Mouse (Mus musculus) small intestine, adult 2 months (tissue): ENCODE data around the gene Polr2l. TPM values are rescaled to one million over a fixed set of nuclear protein-coding genes. Genes with fewer than 3 reads are reported as not detected.

ENCODE experiments used
- H3K27ac ChIP-seq: fragments of 200-500 bp; 2 replicates; pipeline ENCODE4 v1.5.1; 2012; ENCODE audit warnings: low read depth, low read length, control low read depth, inconsistent platforms; ENCODE audit not compliant: insufficient read depth
- H3K27me3 ChIP-seq: fragments of 200-500 bp; 2 replicates; pipeline ENCODE4 v1.6.1; 2012; ENCODE audit warnings: mild to moderate bottlenecking, moderate library complexity, low read length, inconsistent platforms; ENCODE audit not compliant: control insufficient read depth, insufficient read depth
- H3K36me3 ChIP-seq: fragments of 200-500 bp; 2 replicates; pipeline ENCODE4 v1.6.1; 2012; ENCODE audit warnings: mild to moderate bottlenecking, low read length, control low read depth, inconsistent platforms; ENCODE audit not compliant: control insufficient read depth, insufficient read depth
- H3K4me1 ChIP-seq: fragments of 200-500 bp; 2 replicates; pipeline ENCODE4 v1.6.1; 2012; ENCODE audit warnings: low read length, inconsistent platforms, mixed read lengths; ENCODE audit not compliant: control insufficient read depth, insufficient read depth, insufficient read length
- H3K4me3 ChIP-seq: fragments of 200-500 bp; 2 replicates; pipeline ENCODE4 v1.5.1; 2012; ENCODE audit warnings: low read depth, mild to moderate bottlenecking, control low read depth, inconsistent platforms, low read length, moderate library complexity
- CTCF ChIP-seq: fragments of 200-500 bp; IDR thresholded peaks from 2 replicates; pipeline ENCODE4 v1.5.1; 2012; ENCODE audit warnings: low read depth, mild to moderate bottlenecking, control low read depth, inconsistent platforms, low read length, moderate library complexity, mixed read lengths; ENCODE audit not compliant: insufficient replicate concordance, insufficient read length; ENCODE audit errors: extremely low read depth
- POLR2A ChIP-seq: fragments of 200-500 bp; IDR thresholded peaks from 2 replicates; pipeline ENCODE4 v1.6.1; 2012; ENCODE audit warnings: low read depth, mild to moderate bottlenecking, control low read depth, inconsistent platforms, low read length, moderate library complexity
- WGBS: fragments of 180-500 bp; shearing (Covaris S2); methylation state at CpG from one replicate; pipeline ENCODE4 v1.1.7; 2018; 5-methylcytosine and 5-hydroxymethylcytosine counted together
- polyA plus RNA-seq: library from polyadenylated mRNA; depleted of rRNA; stranded (reverse); fragments of >200 nt; gene quantifications from 2 replicates; pipeline ENCODE4 v1.2.3, GENCODE M21; 2012

Polr2l gene
- polyA plus RNA-seq, 1 experiment, result 30.2 TPM

- no peak overlapping the region for H3K4me3 ChIP-seq
- H3K27ac ChIP-seq, result no peak overlapping the region
- H3K27me3 ChIP-seq, result no peaks in the 10 kb centered on the region
- no peaks in the 10 kb centered on the region for H3K4me1 ChIP-seq
- 80% methylated on average over 2 of the region's 2 CpGs for WGBS
- TF ChIP-seq POLR2A, result no peak
- no peak for TF ChIP-seq CTCF
- H3K36me3 ChIP-seq, result peaks cover 11% of the 10 kb centered on the region
These were observed 20.4 kb upstream of the Polr2l start for GRCm38 (mm10) chr7:141495379-141495778.

DNA sequence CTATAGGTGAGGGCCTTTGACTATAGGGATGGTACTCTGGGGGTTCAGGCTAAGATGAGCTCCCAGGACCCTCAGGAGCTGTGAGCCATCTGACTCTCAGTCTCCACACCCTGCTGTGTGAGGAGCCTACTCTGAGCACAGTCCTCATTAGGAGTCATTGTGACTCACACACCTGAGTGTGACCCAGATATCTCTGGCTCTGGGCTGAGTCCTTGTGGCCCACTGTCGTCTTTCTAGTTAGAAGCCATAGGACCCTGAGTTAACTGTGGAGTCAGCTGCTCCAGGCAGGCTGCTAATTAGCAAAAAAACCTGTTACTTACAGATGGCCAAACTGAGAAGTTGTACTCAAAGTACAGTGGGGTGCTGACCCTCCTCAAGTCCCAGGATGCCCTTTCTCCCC lies 18.8 kb upstream of the Polr2l start:
- Histone ChIP-seq H3K27ac (no peak overlapping the region), H3K36me3 (peaks cover 11% of the 10 kb centered on the region), H3K4me3 (no peak overlapping the region), H3K4me1 (no peaks in the 10 kb centered on the region), H3K27me3 (no peaks in the 10 kb centered on the region)
- no peak for TF ChIP-seq CTCF
- TF ChIP-seq POLR2A, result no peak
- WGBS, result 91% methylated on average over 1 of the region's 1 CpGs

DNA sequence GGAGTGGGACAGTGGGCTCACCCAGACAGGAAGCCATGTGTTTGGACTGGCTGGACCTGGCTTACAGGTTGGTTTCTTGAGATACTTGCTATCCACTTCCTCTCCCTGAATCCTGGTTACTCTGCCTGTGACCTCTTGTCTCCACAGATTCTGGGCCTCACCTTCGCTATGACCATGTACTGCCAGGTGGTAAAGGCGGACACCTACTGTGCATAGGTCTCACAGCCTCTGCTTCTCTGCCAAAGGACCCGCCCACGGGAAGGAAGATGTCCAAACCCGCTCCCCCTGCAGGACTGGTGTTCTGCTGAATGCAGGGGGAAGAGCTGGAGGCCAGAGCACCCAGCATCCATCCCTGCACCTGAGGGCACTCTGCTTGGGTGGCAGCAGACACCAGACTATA lies 17.8 kb upstream of the Polr2l start:
- no peaks in the 10 kb centered on the region for H3K4me1 ChIP-seq
- H3K36me3 ChIP-seq, result peaks cover 11% of the 10 kb centered on the region; the same call in 1 of the 2 replicates
- no peak overlapping the region for H3K4me3 ChIP-seq
- 90% methylated on average over 5 of the region's 5 CpGs for WGBS
- TF ChIP-seq POLR2A (no peak), CTCF (no peak)
- H3K27ac ChIP-seq, result no peak overlapping the region
- no peaks in the 10 kb centered on the region for H3K27me3 ChIP-seq

GRCm38 (mm10) chr7:141491151-141491550 lies 16.2 kb upstream of the Polr2l start:
- no peaks in the 10 kb centered on the region for H3K27me3 ChIP-seq
- TF ChIP-seq POLR2A (no peak), CTCF (peak; percentile 45; the same call in 1 of the 2 replicates)
- H3K36me3 ChIP-seq, result peaks cover 7% of the 10 kb centered on the region; the same call in 1 of the 2 replicates
- H3K27ac ChIP-seq, result no peak overlapping the region
- H3K4me3 ChIP-seq, result no peak overlapping the region
- WGBS, result 76% methylated on average over 2 of the region's 2 CpGs
- H3K4me1 ChIP-seq, result no peaks in the 10 kb centered on the region

DNA sequence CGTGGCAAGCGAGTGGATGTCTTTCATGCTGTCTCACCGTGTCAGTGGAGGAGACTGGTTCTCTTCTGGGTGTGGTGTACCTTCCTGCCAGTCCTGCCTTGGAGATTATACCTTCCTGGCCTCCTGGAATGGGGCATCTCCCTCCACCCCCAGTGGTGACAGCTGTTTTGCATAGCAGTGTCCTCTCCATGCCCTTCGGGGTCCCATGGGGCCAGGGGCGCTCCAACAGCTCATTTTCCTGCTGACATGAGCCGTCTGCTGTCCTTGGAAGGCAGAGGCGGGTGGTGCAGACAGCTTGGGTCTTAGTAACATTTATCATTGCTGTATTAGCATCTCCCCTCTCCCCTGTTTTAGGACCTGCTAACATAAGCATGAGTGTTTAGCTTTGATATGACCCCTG lies 12.2 kb upstream of the Polr2l start:
- Histone ChIP-seq H3K4me3 (no peak overlapping the region), H3K27me3 (peaks cover 8% of the 10 kb centered on the region), H3K27ac (no peak overlapping the region), H3K4me1 (peaks cover 7% of the 10 kb centered on the region; the same call in 1 of the 2 replicates), H3K36me3 (peaks cover 2% of the 10 kb centered on the region; the same call in 1 of the 2 replicates)
- TF ChIP-seq CTCF, result no peak
- no peak for TF ChIP-seq POLR2A
- WGBS, result 81% methylated on average over 7 of the region's 7 CpGs

DNA sequence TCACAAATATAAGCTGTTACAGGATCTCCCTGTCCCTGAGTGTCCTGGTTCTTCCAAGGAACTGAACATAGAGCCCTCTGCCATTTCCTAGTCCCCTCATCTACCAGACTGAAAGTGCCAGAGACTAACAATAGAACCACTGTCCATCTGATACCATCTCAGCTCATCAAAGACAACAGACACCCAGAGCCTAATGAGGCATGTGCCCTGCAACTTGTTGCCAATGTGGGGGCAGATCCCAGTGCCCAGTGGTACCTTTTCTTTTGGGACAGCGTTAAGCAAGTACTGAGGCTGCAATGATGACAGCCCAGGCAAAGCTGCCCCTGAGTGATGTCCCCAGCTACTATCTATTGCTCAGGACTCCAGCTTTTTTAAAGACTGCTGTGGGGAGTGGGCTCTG lies 11.3 kb upstream of the Polr2l start:
- Histone ChIP-seq H3K27me3 (peaks cover 17% of the 10 kb centered on the region), H3K4me3 (no peak overlapping the region), H3K4me1 (peaks cover 10% of the 10 kb centered on the region; the same call in 1 of the 2 replicates), H3K27ac (no peak overlapping the region), H3K36me3 (no peaks in the 10 kb centered on the region)
- WGBS, result 95% methylated on average over 1 of the region's 1 CpGs
- no peak for TF ChIP-seq CTCF
- no peak for TF ChIP-seq POLR2A

DNA sequence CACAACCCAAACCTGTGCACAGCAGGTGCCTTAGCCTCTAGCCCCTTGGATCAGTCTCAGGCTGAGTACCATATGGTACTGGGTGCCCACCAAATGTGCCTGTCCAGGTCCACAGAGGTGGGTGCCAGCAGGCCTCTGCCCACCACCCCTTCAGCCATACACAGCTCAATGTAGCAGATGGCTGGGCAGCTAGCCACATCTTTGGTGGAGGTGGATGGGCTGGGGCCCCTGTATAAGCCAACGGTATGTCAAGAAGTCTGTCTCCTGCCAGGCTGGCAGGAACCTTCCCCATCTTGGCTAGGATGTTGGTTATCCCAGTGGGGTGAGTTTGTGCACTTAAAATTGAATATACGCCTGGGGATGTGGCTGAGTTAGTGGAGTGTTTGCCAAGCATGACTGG lies 10.7 kb upstream of the Polr2l start:
- H3K4me1 ChIP-seq, result peaks cover 13% of the 10 kb centered on the region
- no peak overlapping the region for H3K27ac ChIP-seq
- TF ChIP-seq CTCF (no peak), POLR2A (no peak)
- peaks cover 17% of the 10 kb centered on the region for H3K27me3 ChIP-seq
- H3K4me3 ChIP-seq, result no peak overlapping the region
- no peaks in the 10 kb centered on the region for H3K36me3 ChIP-seq
- WGBS, result 85% methylated on average over 2 of the region's 2 CpGs

GRCm38 (mm10) chr7:141485186-141485585 lies 10.3 kb upstream of the Polr2l start:
- WGBS, result 74% methylated on average over 2 of the region's 2 CpGs
- Histone ChIP-seq H3K27me3 (peaks cover 17% of the 10 kb centered on the region), H3K4me1 (peaks cover 13% of the 10 kb centered on the region), H3K4me3 (no peak overlapping the region), H3K36me3 (no peaks in the 10 kb centered on the region), H3K27ac (no peak overlapping the region)
- TF ChIP-seq POLR2A (no peak), CTCF (no peak)
